Mouse (Mus musculus) frontal cortex, adult (tissue): Measurements from ENCODE around the gene Vac14.
A peak's percentile ranks its signal among the peaks of the same experiment; 100 is the strongest.

Experiments
- ATAC-seq: cut with Nextera tagmentation; 2 replicates; pipeline ENCODE4 v1.9.2; 2017; ENCODE audit warnings: mild to moderate bottlenecking, moderate library complexity, mixed read lengths; ENCODE audit not compliant: low TSS enrichment

Gene Vac14

DNA sequence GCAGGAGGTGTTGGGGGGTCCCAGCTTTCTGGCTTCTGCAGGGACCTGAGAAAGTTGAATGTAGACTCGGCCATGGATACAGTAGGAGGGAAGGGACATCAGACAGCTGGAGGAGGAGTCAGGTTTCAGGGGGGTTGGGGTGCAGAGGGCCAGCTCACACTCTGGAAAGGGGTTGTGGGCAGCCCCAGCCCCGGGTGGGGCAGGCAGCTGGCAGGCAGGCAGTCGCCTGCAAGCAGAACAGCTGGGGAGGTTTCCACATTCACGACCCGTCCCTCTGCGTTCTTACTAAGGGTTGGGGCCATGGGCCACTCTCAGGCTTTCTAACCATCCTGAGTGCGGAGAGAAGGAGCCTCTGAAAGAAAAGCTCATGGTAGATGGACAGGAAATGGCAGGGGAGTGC is 98.7 kb downstream of the Vac14 start:
- no peak for ATAC-seq

DNA sequence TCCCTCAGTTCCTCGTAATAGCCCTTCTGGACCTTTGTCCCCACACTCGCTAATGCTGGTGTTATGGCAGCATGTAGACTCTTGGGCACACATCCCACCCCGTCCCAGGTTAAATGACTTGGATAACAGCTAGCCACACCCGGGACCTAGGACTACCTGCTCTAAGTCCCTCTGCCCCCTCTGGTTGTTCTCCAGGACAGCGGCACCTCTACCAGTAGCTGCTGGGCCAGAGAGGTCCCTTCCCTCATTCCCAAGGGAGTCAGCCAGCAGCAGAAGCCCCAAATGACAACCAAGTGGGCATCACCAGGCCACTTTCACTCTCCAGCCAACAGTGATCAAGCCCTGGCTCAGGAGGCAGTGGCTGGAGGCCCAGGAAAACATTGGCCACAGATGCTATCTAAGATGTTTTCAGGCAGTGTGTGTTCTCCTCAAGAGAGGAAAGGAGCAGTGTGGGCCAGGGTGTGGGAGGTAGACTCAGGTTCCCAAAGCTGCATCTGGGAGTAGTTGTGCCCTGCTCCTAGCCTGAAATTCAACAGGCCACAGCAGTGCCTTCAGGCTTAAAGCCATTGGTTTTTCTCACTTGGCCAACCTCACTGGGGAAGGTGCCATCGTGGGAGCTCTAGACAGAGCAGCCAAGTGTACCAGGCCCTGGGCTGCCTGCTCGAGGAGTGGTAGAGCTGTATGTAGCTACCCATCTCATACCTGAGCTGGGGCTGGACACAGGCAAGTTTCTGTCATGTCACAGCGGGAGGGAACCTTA is 100.0 kb downstream of the Vac14 start:
- ATAC-seq, result no peak

DNA sequence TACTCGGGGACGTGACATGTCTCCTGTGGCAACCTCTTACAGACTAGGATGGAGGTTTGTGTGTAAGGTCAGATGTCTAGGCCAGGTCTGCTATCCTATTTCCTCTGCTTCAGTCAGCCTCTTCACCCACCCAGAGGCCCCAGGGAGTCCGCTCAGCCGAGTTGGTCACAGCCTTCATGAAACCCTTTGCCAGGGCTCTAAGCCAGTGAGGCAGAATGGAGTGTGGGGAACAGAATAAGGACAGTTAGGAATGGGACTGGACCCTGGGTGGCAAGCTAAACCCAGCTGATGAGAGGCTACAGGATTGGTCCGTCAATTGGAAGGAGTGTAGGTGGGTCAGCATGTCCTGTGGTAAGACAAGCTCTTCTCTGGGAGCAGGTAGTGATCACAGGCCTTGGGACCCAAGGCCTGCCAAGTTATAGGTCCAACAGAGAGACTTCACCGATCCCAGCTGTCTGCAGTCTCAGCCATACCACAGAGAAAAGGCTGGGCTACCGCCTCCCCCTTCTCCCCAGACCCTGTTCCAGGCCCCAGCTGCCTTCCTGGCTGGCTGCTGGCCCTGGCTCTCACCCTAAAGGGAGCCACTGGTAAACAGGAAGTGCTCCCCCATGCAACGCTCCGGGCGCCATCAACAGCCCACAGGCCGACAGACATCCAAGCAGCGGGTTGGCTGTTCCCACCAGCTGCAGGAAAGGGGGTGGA is 100.7 kb downstream of the Vac14 start:
- no peak for ATAC-seq

DNA sequence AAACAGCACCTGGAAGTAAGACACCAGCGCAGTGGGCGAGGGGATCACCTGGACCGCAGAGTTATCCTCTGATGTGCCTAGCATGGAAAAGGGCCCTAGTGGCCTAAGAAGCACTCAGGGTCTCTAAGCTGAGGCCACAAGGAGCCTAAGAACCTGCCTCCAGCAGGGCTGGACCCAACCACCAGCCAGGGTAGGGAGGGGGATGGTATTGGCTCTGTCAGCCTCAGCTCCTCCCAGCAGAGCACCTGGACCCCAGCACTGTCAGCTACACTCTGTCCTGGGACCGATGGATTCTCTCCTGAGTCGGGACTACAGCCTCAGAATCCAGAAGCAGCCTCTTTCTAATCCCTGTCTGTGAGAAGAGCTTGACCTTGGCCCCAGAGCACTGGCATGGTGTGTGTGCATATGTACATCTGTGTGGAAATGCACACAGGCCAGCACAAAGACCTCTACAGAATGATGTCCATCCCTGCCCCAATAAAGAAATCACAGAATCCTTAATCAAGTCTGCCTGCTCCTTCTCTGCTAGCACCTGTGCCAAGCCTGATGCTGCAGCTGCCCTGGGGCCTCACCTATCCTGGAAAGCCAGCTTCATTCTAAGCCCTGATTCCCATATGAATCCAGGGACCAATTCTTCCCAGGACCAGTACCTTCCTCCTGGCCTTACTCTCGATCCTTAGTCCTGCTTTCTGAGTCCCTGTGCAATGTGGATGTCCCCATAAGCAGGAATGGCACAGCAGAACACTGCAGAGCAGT is 101.7 kb downstream of the Vac14 start:
- ATAC-seq, result no peak

DNA sequence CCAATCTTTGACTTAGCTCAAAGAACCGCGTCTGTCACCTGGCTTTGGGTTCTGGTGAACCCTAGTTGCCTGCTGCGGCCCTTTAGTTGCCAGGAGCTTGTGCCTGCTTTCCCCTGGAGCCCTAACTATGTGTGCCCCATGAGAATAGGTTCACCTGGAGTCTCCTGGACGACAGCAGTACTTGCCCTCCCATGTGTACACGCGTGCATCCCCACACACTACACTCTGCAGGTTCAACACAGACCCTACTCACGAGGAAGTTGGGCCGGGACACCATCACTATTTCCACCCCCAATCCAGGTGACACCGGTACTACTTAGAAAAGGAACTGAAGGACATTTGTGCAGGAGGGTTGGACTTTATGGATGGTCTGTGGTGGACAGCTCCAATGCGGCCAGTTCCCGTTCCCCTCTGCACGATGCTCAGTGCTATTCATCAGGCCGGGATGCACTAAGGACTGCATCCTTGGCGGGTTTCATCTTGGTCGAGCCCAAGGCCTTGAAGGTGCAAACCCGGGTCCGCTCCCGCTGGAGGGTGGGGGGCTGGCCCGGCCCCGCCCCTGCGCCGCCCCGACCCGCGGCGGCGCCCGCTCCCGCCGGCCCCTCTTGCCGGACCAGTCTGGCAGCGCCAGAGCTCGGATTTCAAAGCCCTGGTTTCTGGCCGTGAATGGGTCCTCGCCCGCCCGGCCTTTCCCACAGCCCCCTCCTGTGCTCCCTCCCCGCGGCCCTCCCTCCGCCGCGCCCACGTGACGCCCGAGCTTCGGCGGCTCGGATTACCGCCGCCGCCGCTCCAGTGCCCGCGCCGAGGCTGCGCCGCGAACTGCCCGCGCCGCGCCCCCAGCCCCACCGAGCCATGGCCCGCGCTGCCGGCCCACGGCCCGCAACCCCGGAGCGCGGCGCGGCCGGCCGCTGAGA is 102.6 kb downstream of the Vac14 start, which contains the start of gene Mtss1l:
Mtss1l (plus strand) TSS at position 792 of the 914 bp plus-strand sequence.
- ATAC-seq, result peak; percentile 27

GRCm38 (mm10) chr8:110721606-110722413 is 103.4 kb downstream of the Vac14 start:
- ATAC-seq, result peak; percentile 21

- no peak for ATAC-seq
Observed at GRCm38 (mm10) chr8:110722414-110723011, 104.1 kb downstream of the Vac14 start.

DNA sequence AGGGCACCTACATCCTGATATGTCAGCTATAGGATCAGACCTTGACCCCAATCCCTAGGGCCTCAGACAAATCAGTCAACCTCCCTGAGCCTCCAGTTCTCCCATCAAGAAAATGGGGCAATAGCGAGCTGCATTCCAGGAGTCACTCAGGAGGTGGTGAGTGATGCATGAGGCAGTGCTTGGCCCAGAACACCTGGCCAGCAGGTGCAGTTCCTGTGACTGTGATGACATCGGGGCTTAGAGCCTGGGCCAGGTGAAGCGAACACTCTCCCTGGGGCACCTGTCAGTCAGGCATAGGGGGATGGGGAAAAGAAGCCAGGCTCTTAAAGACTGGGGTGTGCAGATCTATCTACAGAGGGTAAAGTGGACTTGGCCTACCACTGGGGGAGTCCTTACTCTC is 106.1 kb downstream of the Vac14 start:
- no peak for ATAC-seq

GRCm38 (mm10) chr8:110725084-110725838 is 106.9 kb downstream of the Vac14 start:
- ATAC-seq, result peak; percentile 43

- ATAC-seq, result no peak
Observed at GRCm38 (mm10) chr8:110726893-110727292, 108.5 kb downstream of the Vac14 start.

- ATAC-seq, result peak; percentile 41
Observed at GRCm38 (mm10) chr8:110731346-110731859, 113.0 kb downstream of the Vac14 start.

DNA sequence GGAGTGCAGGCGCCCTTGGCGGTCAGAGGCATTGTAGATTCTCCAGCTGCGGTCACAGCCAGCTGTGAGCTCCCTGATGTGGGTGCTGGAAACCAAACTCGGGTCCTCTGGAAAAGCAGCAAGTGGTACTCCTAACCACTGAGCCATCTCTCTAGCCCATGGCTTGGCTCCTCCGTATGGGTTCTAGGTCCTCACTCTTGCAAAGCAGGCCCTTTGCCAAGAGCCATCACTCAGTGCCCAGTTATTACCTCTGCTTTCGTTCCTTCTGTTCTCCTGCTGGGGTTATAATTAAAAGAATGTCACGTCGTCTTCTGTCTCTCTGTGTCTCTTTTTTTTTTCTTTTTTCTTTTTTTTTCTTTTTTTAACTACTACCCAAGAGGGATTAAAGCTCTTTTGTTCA is 114.7 kb downstream of the Vac14 start:
- ATAC-seq, result no peak

- 0 out of 2 replicates have a peak, but pooled peaks have one; percentile 17 for ATAC-seq
Observed at GRCm38 (mm10) chr8:110738591-110739195, 120.3 kb downstream of the Vac14 start.

GRCm38 (mm10) chr8:110740629-110741175 is 122.3 kb downstream of the Vac14 start:
- no peak for ATAC-seq

- no peak for ATAC-seq
Observed at GRCm38 (mm10) chr8:110741816-110742451, 123.5 kb downstream of the Vac14 start.

- ATAC-seq, result no peak
Observed at GRCm38 (mm10) chr8:110742452-110742818, 124.0 kb downstream of the Vac14 start.

DNA sequence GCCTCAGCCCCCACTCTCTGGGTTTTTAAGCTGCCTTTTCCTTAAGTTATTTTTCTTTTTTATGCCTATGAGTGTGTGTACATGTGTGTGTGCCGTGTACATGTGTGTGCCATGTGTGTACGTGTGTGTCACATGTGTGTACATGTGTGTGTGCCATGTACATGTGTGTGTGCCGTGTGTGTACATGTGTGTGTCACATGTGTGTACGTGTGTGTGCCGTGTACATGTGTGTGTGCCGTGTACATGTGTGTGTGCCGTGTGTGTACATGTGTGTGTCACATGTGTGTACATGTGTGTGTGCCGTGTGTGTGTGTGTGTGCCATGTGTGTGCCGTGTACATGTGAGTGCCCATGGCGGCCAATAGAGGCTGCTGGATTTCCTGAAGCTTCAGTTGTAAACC is 126.8 kb downstream of the Vac14 start:
- ATAC-seq, result no peak

GRCm38 (mm10) chr8:110746661-110747060 is 128.3 kb downstream of the Vac14 start:
- no peak for ATAC-seq
